Mouse (Mus musculus) neural tube, embryonic 11.5 days (tissue): ENCODE data around the gene Irf3. TPM values are rescaled to one million over a fixed set of nuclear protein-coding genes. Genes with fewer than 3 reads are reported as not detected.

Experiments used
- ATAC-seq: fragments of 200-750 bp; cut with Nextera tagmentation; 2 replicates; pipeline ENCODE4 v1.8.0; 2017; ENCODE audit warnings: moderate number of reproducible peaks, mild to moderate bottlenecking, moderate TSS enrichment, moderate library complexity; ENCODE audit not compliant: insufficient read depth, low FRiP score, low TSS enrichment
- DNase-seq: peaks from one replicate; pipeline ENCODE4 v3.0.0-alpha.2; 2015; ENCODE audit warnings: low spot score
- H3K27ac ChIP-seq: fragments of 300-500 bp; sonication (generic); 2 replicates; pipeline ENCODE4 v1.5.1; 2014; ENCODE audit warnings: low read depth, mild to moderate bottlenecking, low read length
- H3K27me3 ChIP-seq: fragments of 300-500 bp; sonication (generic); 2 replicates; pipeline ENCODE4 v1.6.1; 2014; ENCODE audit warnings: mild to moderate bottlenecking, low read length, mixed read lengths; ENCODE audit not compliant: control insufficient read depth, insufficient read depth
- H3K36me3 ChIP-seq: fragments of 300-500 bp; sonication (generic); 2 replicates; pipeline ENCODE4 v1.6.1; 2014; ENCODE audit warnings: mild to moderate bottlenecking, low read length, moderate library complexity, mixed read lengths; ENCODE audit not compliant: control insufficient read depth, insufficient read depth
- H3K4me1 ChIP-seq: fragments of 300-500 bp; sonication (generic); 2 replicates; pipeline ENCODE4 v1.6.1; 2014; ENCODE audit warnings: low read length, mixed read lengths; ENCODE audit not compliant: control insufficient read depth, insufficient read depth
- H3K4me2 ChIP-seq: fragments of 300-500 bp; sonication (generic); 2 replicates; pipeline ENCODE4 v1.6.1; 2014; ENCODE audit warnings: low read depth, mild to moderate bottlenecking, moderate library complexity
- H3K4me3 ChIP-seq: fragments of 300-500 bp; sonication (generic); 2 replicates; pipeline ENCODE4 v1.5.1; 2014; ENCODE audit warnings: low read depth, low read length
- H3K9ac ChIP-seq: fragments of 300-500 bp; sonication (generic); 2 replicates; pipeline ENCODE4 v1.6.1; 2014; ENCODE audit warnings: mild to moderate bottlenecking, low read length
- H3K9me3 ChIP-seq: fragments of 300-500 bp; sonication (generic); 2 replicates; pipeline ENCODE4 v1.6.1; 2016; ENCODE audit warnings: low read length; ENCODE audit not compliant: control insufficient read depth
- WGBS: fragments of 180-500 bp; shearing (Covaris S2); extraction: QIAGEN DNeasy Blood & Tissue Kit; methylation state at CpG from one replicate; pipeline ENCODE4 v1.1.7; 2014; 5-methylcytosine and 5-hydroxymethylcytosine counted together
- polyA plus RNA-seq: library from polyadenylated mRNA; unstranded; fragments of >200 nt; fragmentation: Nextera tagmentation; extraction: Ambion mirVana; gene quantifications from 2 replicates; pipeline ENCODE4 v1.2.1, GENCODE M21; 2014

Irf3 gene
- polyA plus RNA-seq, 1 experiment from 2014 or later, result 72.3 TPM

DNA sequence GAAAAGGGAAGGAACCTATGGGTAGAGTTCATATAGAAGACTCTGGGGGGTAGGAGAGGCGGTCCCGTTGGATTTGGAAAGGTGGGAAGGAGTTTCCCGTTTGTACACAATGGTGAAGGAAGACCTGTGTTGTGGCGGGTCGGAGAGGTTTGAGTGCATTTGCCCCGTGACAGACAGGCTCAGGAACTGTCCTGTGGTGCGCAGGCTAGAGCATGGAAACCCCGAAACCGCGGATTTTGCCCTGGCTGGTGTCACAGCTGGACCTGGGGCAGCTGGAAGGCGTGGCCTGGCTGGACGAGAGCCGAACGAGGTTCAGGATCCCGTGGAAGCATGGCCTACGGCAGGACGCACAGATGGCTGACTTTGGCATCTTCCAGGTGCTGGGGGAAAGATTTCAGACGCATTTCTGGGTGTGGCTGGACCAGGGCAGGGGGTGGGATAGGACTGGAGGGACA is 1.1 kb downstream of the Irf3 start, which contains the start of gene Bcl2l12:
Bcl2l12 (minus strand) TSS at position 212 of the 455 bp plus-strand sequence.
- Histone ChIP-seq H3K4me1 (peaks cover 13% of the 10 kb centered on the region), H3K27ac (peak within 1 kb of the TSS; percentile 54), H3K9ac (peak within 1 kb of the TSS; percentile 65), H3K4me2 (peak within 1 kb of the TSS; percentile 88), H3K27me3 (no peaks in the 10 kb centered on the region), H3K9me3 (no peaks in the 10 kb centered on the region), H3K36me3 (peaks cover 32% of the 10 kb centered on the region), H3K4me3 (peak within 1 kb of the TSS; percentile 70)
- ATAC-seq (no peak), DNase-seq (peak; percentile 37)
- WGBS, result 5% methylated on average over 18 of the region's 18 CpGs

DNA sequence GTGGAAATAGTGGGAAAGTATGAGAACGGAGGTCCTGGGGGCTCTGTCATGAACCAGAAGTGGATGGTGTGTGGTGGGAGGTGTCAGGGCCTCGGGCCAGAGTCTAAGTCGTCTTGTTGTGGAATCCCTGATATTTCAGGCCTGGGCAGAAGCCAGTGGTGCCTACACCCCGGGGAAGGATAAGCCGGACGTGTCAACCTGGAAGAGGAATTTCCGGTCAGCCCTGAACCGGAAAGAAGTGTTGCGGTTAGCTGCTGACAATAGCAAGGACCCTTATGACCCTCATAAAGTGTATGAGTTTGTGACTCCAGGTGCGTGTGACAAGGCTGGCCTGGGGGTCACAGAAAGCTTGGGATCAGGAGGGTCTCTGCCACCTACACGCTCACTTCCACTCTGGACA is 2.3 kb downstream of the Irf3 start:
- Histone ChIP-seq H3K36me3 (peaks cover 37% of the 10 kb centered on the region), H3K27me3 (no peaks in the 10 kb centered on the region), H3K9me3 (no peaks in the 10 kb centered on the region), H3K4me3 (no peak overlapping the region), H3K27ac (no peak overlapping the region), H3K4me2 (no peak overlapping the region), H3K9ac (no peak overlapping the region), H3K4me1 (peaks cover 13% of the 10 kb centered on the region)
- ATAC-seq (no peak), DNase-seq (no peak)
- 84% methylated on average over 11 of the region's 11 CpGs for WGBS

DNA sequence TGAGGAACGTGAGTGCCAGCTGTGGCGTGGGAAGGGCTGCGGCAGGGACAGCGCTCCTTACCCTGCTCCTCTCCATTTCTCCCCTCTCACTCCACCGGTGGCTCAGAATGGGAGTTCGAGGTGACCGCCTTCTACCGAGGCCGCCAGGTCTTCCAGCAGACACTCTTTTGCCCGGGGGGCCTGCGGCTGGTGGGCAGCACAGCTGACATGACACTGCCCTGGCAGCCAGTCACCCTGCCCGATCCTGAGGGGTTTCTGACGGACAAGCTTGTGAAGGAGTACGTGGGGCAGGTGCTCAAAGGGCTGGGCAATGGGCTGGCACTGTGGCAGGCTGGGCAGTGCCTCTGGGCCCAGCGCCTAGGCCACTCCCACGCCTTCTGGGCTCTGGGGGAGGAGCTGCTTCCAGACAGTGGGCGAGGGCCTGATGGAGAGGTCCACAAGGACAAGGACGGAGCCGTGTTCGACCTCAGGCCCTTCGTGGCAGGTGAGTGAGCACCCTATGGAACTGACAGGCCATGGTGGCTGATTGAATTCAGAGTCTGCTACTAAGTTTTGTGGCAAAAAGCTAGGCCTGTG is 3.2 kb downstream of the Irf3 start:
- Histone ChIP-seq H3K27ac (no peak overlapping the region), H3K4me1 (peaks cover 13% of the 10 kb centered on the region), H3K27me3 (no peaks in the 10 kb centered on the region), H3K4me3 (no peak overlapping the region), H3K4me2 (no peak overlapping the region), H3K36me3 (peaks cover 42% of the 10 kb centered on the region), H3K9me3 (no peaks in the 10 kb centered on the region), H3K9ac (no peak overlapping the region)
- ATAC-seq (no peak), DNase-seq (no peak)
- 91% methylated on average over 21 of the region's 21 CpGs for WGBS

DNA sequence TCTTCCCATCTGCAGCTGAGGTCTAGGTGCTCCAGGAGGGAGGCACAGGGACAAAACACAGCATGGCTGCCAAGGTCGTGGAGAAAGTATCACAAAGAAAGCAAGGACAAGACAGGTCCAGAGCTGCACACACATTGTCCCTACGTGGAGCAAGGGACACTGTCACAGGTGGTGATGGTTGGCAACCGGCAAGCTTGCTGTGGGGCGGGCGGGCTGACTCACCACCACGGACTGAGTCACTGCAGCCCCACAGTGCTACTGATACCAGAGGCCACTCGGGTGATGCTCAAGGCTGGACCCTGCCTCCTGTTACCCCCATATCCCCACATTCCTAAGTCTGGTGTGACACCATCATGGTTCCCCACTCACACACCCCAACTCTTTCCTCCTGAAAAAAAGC is 5.0 kb downstream of the Irf3 start:
- Histone ChIP-seq H3K27me3 (no peaks in the 10 kb centered on the region), H3K9ac (no peak overlapping the region), H3K36me3 (peaks cover 59% of the 10 kb centered on the region), H3K4me2 (no peak overlapping the region), H3K4me1 (peaks cover 7% of the 10 kb centered on the region), H3K27ac (no peak overlapping the region), H3K4me3 (no peak overlapping the region), H3K9me3 (no peaks in the 10 kb centered on the region)
- DNase-seq (no peak), ATAC-seq (no peak)
- WGBS, result 91% methylated on average over 7 of the region's 7 CpGs

GRCm38 (mm10) chr7:45004546-45004945 is 7.1 kb downstream of the Irf3 start:
- Histone ChIP-seq H3K4me3 (no peak overlapping the region), H3K27me3 (no peaks in the 10 kb centered on the region), H3K9ac (no peak overlapping the region), H3K4me2 (no peak overlapping the region), H3K27ac (no peak overlapping the region), H3K36me3 (peaks cover 72% of the 10 kb centered on the region), H3K4me1 (no peaks in the 10 kb centered on the region), H3K9me3 (no peaks in the 10 kb centered on the region)
- DNase-seq, result no peak
- 63% methylated on average over 3 of the region's 3 CpGs for WGBS
- no peak for ATAC-seq

GRCm38 (mm10) chr7:45005321-45005992 is 8.0 kb downstream of the Irf3 start:
- peaks cover 77% of the 10 kb centered on the region for H3K36me3 ChIP-seq

GRCm38 (mm10) chr7:45006503-45006902 is 9.1 kb downstream of the Irf3 start:
- 94% methylated on average over 12 of the region's 12 CpGs for WGBS
- ATAC-seq, result no peak
- H3K27me3 ChIP-seq, result no peaks in the 10 kb centered on the region

More at GRCm38 (mm10) chr7:45005321-45005992, 8.0 kb downstream of the Irf3 start:
- DNase-seq (no peak), ATAC-seq (no peak)
- Histone ChIP-seq H3K9ac (no peak overlapping the region), H3K9me3 (no peaks in the 10 kb centered on the region), H3K4me1 (no peaks in the 10 kb centered on the region), H3K4me2 (no peak overlapping the region), H3K27ac (no peak overlapping the region), H3K4me3 (no peak overlapping the region), H3K27me3 (no peaks in the 10 kb centered on the region)
- WGBS, result 88% methylated on average over 6 of the region's 6 CpGs

GRCm38 (mm10) chr7:45007141-45007540 is 9.7 kb downstream of the Irf3 start:
- DNase-seq, result no peak
- WGBS, result 96% methylated on average over 29 of the region's 29 CpGs
- H3K27me3 ChIP-seq, result no peaks in the 10 kb centered on the region
- H3K9me3 ChIP-seq, result no peaks in the 10 kb centered on the region
- peaks cover 70% of the 10 kb centered on the region for H3K36me3 ChIP-seq
- no peak overlapping the region for H3K27ac ChIP-seq
- no peaks in the 10 kb centered on the region for H3K4me1 ChIP-seq
- H3K4me2 ChIP-seq, result no peak overlapping the region
- ATAC-seq, result no peak
- no peak overlapping the region for H3K9ac ChIP-seq
- H3K4me3 ChIP-seq, result no peak overlapping the region

More at GRCm38 (mm10) chr7:45006503-45006902, 9.1 kb downstream of the Irf3 start:
- Histone ChIP-seq H3K36me3 (peaks cover 71% of the 10 kb centered on the region), H3K4me2 (no peak overlapping the region), H3K9me3 (no peaks in the 10 kb centered on the region), H3K27ac (no peak overlapping the region), H3K9ac (no peak overlapping the region), H3K4me1 (no peaks in the 10 kb centered on the region), H3K4me3 (no peak overlapping the region)
- DNase-seq, result no peak

DNA sequence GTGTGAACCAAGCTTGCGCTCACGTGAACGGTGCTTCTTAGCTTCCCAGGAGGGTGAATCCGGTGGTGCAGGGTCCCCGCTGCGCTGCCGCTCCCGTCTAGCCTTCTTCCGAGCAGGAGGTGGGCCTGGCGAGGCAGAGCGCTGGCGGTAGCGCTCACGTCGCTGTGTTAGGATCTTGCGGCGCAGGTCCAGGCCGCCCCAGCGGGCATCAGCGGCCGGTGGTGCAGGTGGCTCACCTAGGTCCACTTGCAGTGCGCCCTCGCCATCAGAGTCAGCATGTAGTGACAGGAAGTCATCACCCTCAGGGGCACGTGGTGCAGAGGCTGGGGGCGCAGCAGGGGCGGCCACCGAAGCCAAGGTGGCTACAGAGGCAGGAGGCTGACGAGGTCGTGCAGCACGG is 10.4 kb downstream of the Irf3 start:
- H3K9ac ChIP-seq, result no peak overlapping the region
- WGBS, result 95% methylated on average over 30 of the region's 30 CpGs
- H3K27me3 ChIP-seq, result no peaks in the 10 kb centered on the region
- DNase-seq (no peak), ATAC-seq (no peak)
- no peak overlapping the region for H3K4me2 ChIP-seq
- peaks cover 72% of the 10 kb centered on the region for H3K36me3 ChIP-seq
- no peaks in the 10 kb centered on the region for H3K9me3 ChIP-seq
- H3K27ac ChIP-seq, result no peak overlapping the region
- H3K4me1 ChIP-seq, result no peaks in the 10 kb centered on the region
- H3K4me3 ChIP-seq, result no peak overlapping the region
